Mouse (Mus musculus) left cerebral cortex, postnatal 4 days (tissue): Measurements from ENCODE around the gene Lrp2. TPM values are rescaled to one million over a fixed set of nuclear protein-coding genes. Genes with fewer than 3 reads are reported as not detected.
A peak's percentile ranks its signal among the peaks of the same experiment; 100 is the strongest.

Source experiments
- DNase-seq: peaks from one replicate; pipeline ENCODE4 v3.0.0-alpha.2; 2022
- intact Hi-C: fragments of 180-260 bp; cut with DNase I; formaldehyde crosslinking; loops from one replicate; pipeline ENCODE4 v1.15.1; 2025
- total RNA-seq, 2 experiments: library from RNA; stranded (reverse); gene quantifications; 2 replicates each; pipeline ENCODE4 v1.2.3; 2021

The Lrp2 gene
- under 1 TPM; 0.34 to 0.54 TPM for total RNA-seq

- peak; percentile 48 for DNase-seq
- intact Hi-C loops: no loop called here
Observed at GRCm38 (mm10) chr2:69585886-69586398, at the start of gene Lrp2. TSS of gene Lrp2 (minus strand) at chr2:69586065.

GRCm38 (mm10) chr2:69635064-69635701 is 49.3 kb upstream of the Lrp2 start:
- intact Hi-C loops: loop anchor here (5.0 kb wide), 1 partner anchor 927 kb away; no protein-coding TSS in a partner anchor
- DNase-seq: peak; percentile 36

DNA sequence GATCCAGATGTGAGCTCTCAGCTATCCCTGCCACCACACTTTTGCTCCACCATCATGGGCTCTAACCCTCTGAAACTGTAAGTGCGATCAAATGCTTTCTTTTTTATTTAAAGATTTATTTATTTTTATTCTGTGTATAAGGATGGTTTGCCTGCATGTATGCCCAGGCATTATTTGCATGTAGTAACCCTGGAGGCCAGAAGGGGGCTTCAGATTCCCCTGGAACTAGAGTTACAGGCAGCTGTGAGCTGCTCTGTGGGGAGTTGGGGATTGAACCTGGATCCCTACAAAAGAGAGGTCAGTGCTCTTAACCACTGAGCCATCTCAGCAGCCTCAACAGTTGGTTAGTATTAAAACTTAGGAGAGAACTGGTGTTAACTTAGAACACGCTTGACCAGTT is 45.6 kb upstream of the Lrp2 start:
- intact Hi-C loops: no loop called here
- DNase-seq: no peak

- intact Hi-C loops: no loop called here
- DNase-seq: no peak
Observed at GRCm38 (mm10) chr2:69630792-69631191, 44.9 kb upstream of the Lrp2 start.

- no peak for DNase-seq
- intact Hi-C loops: no loop called here
Observed at GRCm38 (mm10) chr2:69629914-69630313, 44.0 kb upstream of the Lrp2 start.

GRCm38 (mm10) chr2:69629215-69629614 is 43.4 kb upstream of the Lrp2 start:
- no peak for DNase-seq
- intact Hi-C loops: no loop called here

- intact Hi-C loops: no loop called here
- DNase-seq: no peak
Observed at GRCm38 (mm10) chr2:69619286-69619685, 33.4 kb upstream of the Lrp2 start.

- DNase-seq: no peak
- intact Hi-C loops: no loop called here
Observed at GRCm38 (mm10) chr2:69618336-69618735, 32.5 kb upstream of the Lrp2 start.

DNA sequence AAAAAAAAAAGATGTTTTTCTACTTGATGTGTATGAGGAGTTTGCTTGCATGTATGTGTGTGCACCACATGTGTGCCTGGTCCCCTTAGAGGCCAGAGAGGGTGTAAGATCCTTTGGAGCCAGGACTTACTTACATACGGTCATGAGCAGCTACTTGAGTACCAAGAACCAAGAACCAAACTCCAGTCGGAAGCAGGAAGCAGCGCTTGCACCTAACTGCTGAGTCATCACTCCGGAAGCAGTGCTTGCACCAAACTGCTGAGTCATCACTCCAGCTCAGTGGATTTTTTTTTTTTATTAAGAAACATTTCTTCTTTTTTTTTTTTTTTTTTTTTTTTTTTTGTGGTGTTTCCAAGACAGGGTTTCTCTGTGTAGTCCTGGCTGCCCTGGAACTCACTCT is 27.4 kb upstream of the Lrp2 start:
- no peak for DNase-seq
- intact Hi-C loops: no loop called here

- no peak for DNase-seq
- intact Hi-C loops: no loop called here
Observed at GRCm38 (mm10) chr2:69612716-69613115, 26.9 kb upstream of the Lrp2 start.

DNA sequence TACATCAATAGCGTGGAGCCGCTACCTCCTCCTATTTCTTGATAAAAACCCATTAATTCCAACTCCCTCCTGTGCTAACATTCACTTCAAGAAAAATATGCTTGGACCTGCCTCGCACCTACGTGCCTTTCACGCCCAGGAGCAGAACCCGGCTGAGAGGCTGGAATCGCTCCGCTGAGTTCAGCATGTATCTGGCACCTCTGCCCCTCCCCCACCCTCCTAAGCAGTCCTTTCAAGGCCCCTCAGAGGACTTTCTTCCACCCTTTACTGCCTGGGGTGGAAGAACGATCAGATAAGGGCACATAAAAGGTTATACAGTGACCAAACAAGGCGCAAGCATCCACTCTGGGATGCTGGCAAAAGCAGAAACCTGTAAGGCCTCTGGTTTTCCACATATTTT is 26.4 kb upstream of the Lrp2 start:
- intact Hi-C loops: no loop called here
- DNase-seq: no peak

DNA sequence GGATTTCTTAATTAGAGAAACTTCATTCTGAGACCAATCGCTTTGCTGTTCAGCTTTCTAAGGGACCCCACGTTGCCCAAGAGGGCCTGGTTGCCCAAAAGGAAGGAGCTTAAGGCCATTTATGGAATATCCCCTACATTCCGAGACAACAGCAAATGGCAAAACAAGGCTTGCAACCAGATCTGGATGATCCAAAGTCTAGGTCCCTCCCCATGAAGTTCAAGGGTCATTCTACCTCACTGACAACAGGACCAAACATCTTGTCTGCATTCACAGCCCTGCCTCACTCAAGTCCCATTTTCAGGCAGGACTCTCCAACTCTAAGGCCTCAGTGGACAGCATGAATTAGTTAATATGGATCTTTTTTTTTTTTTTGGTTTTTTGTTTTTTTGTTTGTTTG is 20.8 kb upstream of the Lrp2 start:
- intact Hi-C loops: no loop called here
- DNase-seq: no peak

DNA sequence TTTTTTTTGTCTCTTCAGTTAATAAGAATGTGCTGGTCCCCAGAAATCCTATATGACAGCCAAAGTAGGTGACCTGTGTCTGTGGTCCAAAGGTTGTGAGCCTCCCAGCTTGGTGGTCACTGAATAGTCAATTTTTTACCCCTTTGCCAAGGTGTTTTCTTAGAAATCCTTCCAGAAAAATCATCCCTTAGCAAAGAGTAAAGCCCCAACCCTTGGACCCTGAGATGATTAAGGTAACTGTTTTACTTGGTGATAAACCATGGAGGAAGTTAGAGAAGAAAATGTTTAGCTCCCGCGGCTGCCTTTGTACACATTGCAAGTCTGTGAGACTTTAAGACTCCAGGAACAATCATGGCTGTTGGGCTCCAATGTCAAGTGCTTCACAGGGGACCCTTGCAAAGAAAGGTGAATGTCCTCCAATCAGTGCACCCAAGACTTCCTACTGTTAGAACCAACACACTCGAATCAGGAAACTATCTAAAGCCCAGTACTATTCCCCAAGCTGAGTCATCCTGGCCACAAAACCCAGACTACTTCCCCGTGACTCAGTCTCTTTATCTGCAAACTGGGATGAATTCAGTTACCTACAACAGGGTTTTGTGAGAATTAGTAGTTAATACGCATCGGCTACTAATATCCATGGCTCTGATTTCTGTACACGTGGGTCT is 18.0 kb upstream of the Lrp2 start:
- intact Hi-C loops: no loop called here
- DNase-seq: no peak

DNA sequence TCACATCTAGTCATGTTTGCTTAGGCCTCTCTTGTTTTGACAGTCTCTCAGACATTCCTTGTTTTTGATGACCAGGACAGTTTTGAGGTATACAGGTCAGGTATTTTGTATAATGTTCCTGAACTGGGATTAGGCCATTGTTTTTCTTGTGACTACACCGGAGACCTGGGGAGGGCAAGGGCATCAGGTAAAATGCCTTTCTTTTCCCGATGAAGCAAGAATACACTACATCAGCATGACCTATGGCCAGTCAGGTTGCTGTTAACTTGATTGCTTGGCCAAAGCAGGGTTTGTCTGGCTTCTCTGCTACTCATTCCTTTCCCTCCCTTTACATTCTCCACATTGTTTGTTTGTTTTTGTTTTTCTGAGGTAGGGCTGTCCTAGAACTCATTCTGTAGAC is 7.3 kb upstream of the Lrp2 start:
- DNase-seq: no peak
- intact Hi-C loops: no loop called here

DNA sequence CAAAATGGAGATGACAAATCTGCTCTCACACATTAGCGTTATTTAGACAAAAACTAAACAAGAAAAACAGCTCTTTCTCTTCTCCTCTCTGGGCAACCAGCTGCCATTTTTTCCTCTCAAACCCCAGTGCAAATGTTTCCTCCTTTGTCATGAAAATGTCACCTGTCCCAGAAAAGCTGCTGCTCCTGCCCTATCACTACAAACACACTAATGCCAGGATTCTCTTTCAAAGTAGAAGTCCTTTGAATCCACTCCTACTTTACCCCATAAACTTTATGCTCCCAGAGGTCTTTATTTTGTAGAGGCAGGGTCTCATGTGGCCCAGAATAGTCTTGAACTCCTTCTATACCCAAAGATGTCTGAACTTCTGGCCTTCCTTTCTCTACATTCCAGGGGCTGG is 6.7 kb upstream of the Lrp2 start:
- intact Hi-C loops: no loop called here

DNA sequence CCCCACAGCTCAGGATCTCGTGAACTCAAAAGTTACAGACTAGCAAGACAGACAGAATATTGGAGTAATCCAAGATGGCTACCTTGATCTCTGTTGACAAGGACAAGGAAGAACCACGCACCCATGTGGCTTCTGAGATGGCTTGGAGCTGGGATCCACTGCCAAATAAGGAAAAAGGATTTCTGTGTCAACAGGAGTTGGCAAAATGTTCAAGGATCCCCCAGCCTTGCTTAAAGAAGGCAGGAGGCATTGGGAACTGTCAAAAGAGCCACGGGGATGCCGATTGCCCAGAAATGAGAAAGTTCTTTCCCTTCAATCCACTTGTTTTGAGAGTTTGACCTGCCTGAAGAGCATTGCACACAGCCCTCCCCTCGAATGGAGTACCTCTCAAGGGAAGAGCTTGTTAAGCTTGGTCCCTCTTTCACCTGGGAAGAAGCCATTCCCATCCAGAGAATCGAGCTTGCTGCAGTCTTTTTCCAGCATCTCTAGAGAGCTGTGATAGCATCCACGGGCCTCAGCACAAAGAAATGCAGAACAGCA is 6.2 kb upstream of the Lrp2 start:
- intact Hi-C loops: no loop called here
- no peak for DNase-seq

More for the DNA sequence above, 6.7 kb upstream of the Lrp2 start:
- DNase-seq: no peak

DNA sequence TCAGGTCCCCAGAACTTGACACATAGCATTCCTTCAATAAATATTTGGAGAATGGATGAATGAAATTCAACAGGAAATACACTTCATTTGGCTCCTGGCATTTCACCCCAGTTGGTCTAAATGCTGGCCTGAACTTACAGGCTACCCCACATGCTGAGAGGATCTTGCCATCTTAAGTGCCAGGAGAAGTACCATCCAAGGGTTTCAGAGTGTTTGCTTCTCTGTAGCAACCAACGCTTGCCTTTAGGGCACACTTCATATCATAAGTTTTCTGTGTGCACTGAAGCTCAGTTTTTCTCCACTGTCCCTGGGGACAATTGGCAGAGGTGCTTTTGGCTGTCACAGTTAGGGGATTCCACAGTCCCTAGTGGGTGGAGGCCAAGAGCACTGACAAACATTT is 4.7 kb upstream of the Lrp2 start:
- intact Hi-C loops: no loop called here
- DNase-seq: no peak

- DNase-seq: no peak
- intact Hi-C loops: no loop called here
Observed at GRCm38 (mm10) chr2:69587896-69588295, 2.0 kb upstream of the Lrp2 start.

DNA sequence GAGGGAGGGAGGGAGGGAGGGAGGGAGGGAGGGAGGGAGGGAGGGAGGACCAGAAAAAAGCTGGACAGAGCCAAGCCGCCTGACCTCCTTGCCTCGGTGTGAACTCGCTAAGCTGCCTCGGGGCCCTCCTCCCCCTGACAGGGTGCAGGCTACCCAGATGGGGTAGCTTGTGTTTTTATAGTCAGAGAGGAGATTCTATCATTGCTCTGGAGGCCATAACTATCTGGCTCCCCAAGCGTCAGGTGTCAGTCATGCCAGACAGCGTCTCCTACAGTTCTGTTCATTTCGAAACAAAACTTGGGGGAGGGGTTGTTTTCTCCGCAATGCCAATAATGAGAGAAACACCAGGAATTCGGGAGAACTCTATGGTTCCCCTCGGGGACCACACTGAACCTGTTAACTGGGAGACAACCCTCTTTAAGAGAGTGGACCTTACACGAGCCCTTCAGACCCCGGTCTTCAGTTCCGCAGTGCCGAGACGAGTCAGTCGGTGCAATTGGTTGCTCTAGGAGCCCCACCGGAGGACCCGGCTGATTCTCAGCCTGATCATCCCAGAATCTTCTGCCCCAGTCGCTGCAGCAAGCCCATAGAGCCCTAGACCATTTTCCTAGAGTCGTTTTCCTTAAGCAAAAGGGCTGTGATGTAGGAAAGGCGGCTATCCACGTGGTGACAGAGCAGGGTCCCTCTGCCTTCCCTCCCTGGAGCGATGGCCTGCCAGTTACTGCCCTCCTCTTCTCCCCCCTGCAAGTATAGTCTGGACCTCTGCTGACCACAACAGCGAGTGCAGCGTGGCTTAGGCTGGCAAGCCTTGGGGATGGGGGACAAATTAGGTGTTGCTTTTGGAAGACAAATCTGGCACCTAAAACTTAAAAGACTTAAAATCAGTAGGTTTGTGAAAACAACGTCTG is 1.2 kb upstream of the Lrp2 start:
- no peak for DNase-seq
- intact Hi-C loops: no loop called here

- intact Hi-C loops: no loop called here
- DNase-seq: peak; percentile 10
Observed at GRCm38 (mm10) chr2:69585191-69585885, 527 bp downstream of the Lrp2 start.
